Mouse (Mus musculus): Measurements from ENCODE around the gene Olfr374. TPM values are rescaled to one million over a fixed set of nuclear protein-coding genes. Genes with fewer than 3 reads are reported as not detected.

Gene Olfr374
- total and polyA plus RNA-seq, 3 experiments = 0.22 TPM; not detected in 2

- TF ChIP-seq GATA2 (IDR thresholded peaks at IDR 0.05; ENCODE audit: borderline replicate concordance, low read depth, low read length) (no peak), POLR2AphosphoS5 (IDR thresholded peaks at IDR 0.05; ENCODE audit: insufficient replicate concordance, low read depth, low read length) (no peak), TAL1 (conservative IDR thresholded peaks at IDR 0.05; ENCODE audit: low read depth, low read length) (no peak), CTCF (IDR thresholded peaks at IDR 0.05; ENCODE audit: low read depth, low read length) (no peak), GATA1 (IDR thresholded peaks at IDR 0.05; ENCODE audit: borderline replicate concordance, low read length) (no peak)
- Histone ChIP-seq H3K9me3 (replicated peaks) (no peaks in the 10 kb centered on the region), H3K36me3 (replicated peaks) (peaks cover 37% of the 10 kb centered on the region), H3K4me3 (ENCODE audit: low read depth, low read length) (no peak overlapping the region), H3K27me3 (ENCODE audit: insufficient read depth, low read length) (peaks cover 2% of the 10 kb centered on the region; the same call in 1 of the 2 replicates), H3K4me1 (ENCODE audit: insufficient read depth, low read depth, low read length) (no peaks in the 10 kb centered on the region; the same call in 1 of the 2 replicates)
- DNase-seq (ENCODE audit: low spot score) = no peak
- ATAC-seq (ENCODE audit: extremely low read depth, insufficient number of reproducible peaks, low FRiP score, poor library complexity, severe bottlenecking) = no peak
Observed at GRCm38 (mm10) chr8:72149056-72149455, 42.2 kb downstream of the Olfr374 start.

GRCm38 (mm10) chr8:72151418-72152078, 44.7 kb downstream of the Olfr374 start:
- H3K4me1 ChIP-seq (ENCODE audit: insufficient read depth, low read depth, low read length) = peaks cover 8% of the 10 kb centered on the region; the same call in 1 of the 2 replicates
- TF ChIP-seq TAL1 (conservative IDR thresholded peaks at IDR 0.05; ENCODE audit: low read depth, low read length) = no peak
- TF ChIP-seq GATA2 (IDR thresholded peaks at IDR 0.05; ENCODE audit: borderline replicate concordance, low read depth, low read length) = no peak
- TF ChIP-seq GATA1 (IDR thresholded peaks at IDR 0.05; ENCODE audit: borderline replicate concordance, low read length) = no peak
- TF ChIP-seq POLR2AphosphoS5 (IDR thresholded peaks at IDR 0.05; ENCODE audit: insufficient replicate concordance, low read depth, low read length) = no peak
- TF ChIP-seq CTCF (IDR thresholded peaks at IDR 0.05; ENCODE audit: low read depth, low read length) = no peak
- no peak for ATAC-seq (ENCODE audit: extremely low read depth, insufficient number of reproducible peaks, low FRiP score, poor library complexity, severe bottlenecking)
- H3K36me3 ChIP-seq (replicated peaks) = peaks cover 53% of the 10 kb centered on the region
- no peak for DNase-seq (ENCODE audit: low spot score)
- H3K9me3 ChIP-seq (replicated peaks) = no peaks in the 10 kb centered on the region
- H3K4me3 ChIP-seq (ENCODE audit: low read depth, low read length) = no peak overlapping the region
- no peaks in the 10 kb centered on the region for H3K27me3 ChIP-seq (ENCODE audit: insufficient read depth, low read length)

GRCm38 (mm10) chr8:72153382-72153781, 46.5 kb downstream of the Olfr374 start:
- H3K4me1 ChIP-seq (ENCODE audit: insufficient read depth, low read depth, low read length) = peaks cover 18% of the 10 kb centered on the region
- no peak for TF ChIP-seq GATA2 (IDR thresholded peaks at IDR 0.05; ENCODE audit: borderline replicate concordance, low read depth, low read length)
- TF ChIP-seq GATA1 (IDR thresholded peaks at IDR 0.05; ENCODE audit: borderline replicate concordance, low read length) = no peak
- TF ChIP-seq CTCF (IDR thresholded peaks at IDR 0.05; ENCODE audit: low read depth, low read length) = no peak
- TF ChIP-seq POLR2AphosphoS5 (IDR thresholded peaks at IDR 0.05; ENCODE audit: insufficient replicate concordance, low read depth, low read length) = no peak
- TF ChIP-seq TAL1 (conservative IDR thresholded peaks at IDR 0.05; ENCODE audit: low read depth, low read length) = no peak
- H3K27me3 ChIP-seq (ENCODE audit: insufficient read depth, low read length) = no peaks in the 10 kb centered on the region
- no peak overlapping the region for H3K4me3 ChIP-seq (ENCODE audit: low read depth, low read length)
- H3K36me3 ChIP-seq (replicated peaks) = peaks cover 60% of the 10 kb centered on the region
- no peak for DNase-seq (ENCODE audit: low spot score)
- no peaks in the 10 kb centered on the region for H3K9me3 ChIP-seq (replicated peaks)
- no peak for ATAC-seq (ENCODE audit: extremely low read depth, insufficient number of reproducible peaks, low FRiP score, poor library complexity, severe bottlenecking)

- no peak overlapping the region for H3K4me3 ChIP-seq (ENCODE audit: low read depth, low read length)
- TF ChIP-seq TAL1 (conservative IDR thresholded peaks at IDR 0.05; ENCODE audit: low read depth, low read length) = no peak
- TF ChIP-seq POLR2AphosphoS5 (IDR thresholded peaks at IDR 0.05; ENCODE audit: insufficient replicate concordance, low read depth, low read length) = no peak
- no peak for TF ChIP-seq GATA1 (IDR thresholded peaks at IDR 0.05; ENCODE audit: borderline replicate concordance, low read length)
- no peak for TF ChIP-seq CTCF (IDR thresholded peaks at IDR 0.05; ENCODE audit: low read depth, low read length)
- no peak for TF ChIP-seq GATA2 (IDR thresholded peaks at IDR 0.05; ENCODE audit: borderline replicate concordance, low read depth, low read length)
Observed at GRCm38 (mm10) chr8:72158096-72158495, 51.3 kb downstream of the Olfr374 start.

GRCm38 (mm10) chr8:72158726-72159125, 51.9 kb downstream of the Olfr374 start:
- peaks cover 53% of the 10 kb centered on the region for H3K36me3 ChIP-seq (replicated peaks)
- DNase-seq (ENCODE audit: low spot score) (no peak), ATAC-seq (ENCODE audit: extremely low read depth, insufficient number of reproducible peaks, low FRiP score, poor library complexity, severe bottlenecking) (no peak)
- H3K9me3 ChIP-seq (replicated peaks) = no peaks in the 10 kb centered on the region
- no peak for TF ChIP-seq POLR2AphosphoS5 (IDR thresholded peaks at IDR 0.05; ENCODE audit: insufficient replicate concordance, low read depth, low read length)
- TF ChIP-seq CTCF (IDR thresholded peaks at IDR 0.05; ENCODE audit: low read depth, low read length) = no peak
- no peak for TF ChIP-seq GATA2 (IDR thresholded peaks at IDR 0.05; ENCODE audit: borderline replicate concordance, low read depth, low read length)
- TF ChIP-seq TAL1 (conservative IDR thresholded peaks at IDR 0.05; ENCODE audit: low read depth, low read length) = no peak
- TF ChIP-seq GATA1 (IDR thresholded peaks at IDR 0.05; ENCODE audit: borderline replicate concordance, low read length) = no peak
- no peaks in the 10 kb centered on the region for H3K27me3 ChIP-seq (ENCODE audit: insufficient read depth, low read length)
- no peak overlapping the region for H3K4me3 ChIP-seq (ENCODE audit: low read depth, low read length)
- peaks cover 42% of the 10 kb centered on the region for H3K4me1 ChIP-seq (ENCODE audit: insufficient read depth, low read depth, low read length)

More at GRCm38 (mm10) chr8:72158096-72158495, 51.3 kb downstream of the Olfr374 start:
- Histone ChIP-seq H3K36me3 (replicated peaks) (peaks cover 53% of the 10 kb centered on the region), H3K9me3 (replicated peaks) (no peaks in the 10 kb centered on the region), H3K4me1 (ENCODE audit: insufficient read depth, low read depth, low read length) (peaks cover 39% of the 10 kb centered on the region), H3K27me3 (ENCODE audit: insufficient read depth, low read length) (no peaks in the 10 kb centered on the region)
- ATAC-seq (ENCODE audit: extremely low read depth, insufficient number of reproducible peaks, low FRiP score, poor library complexity, severe bottlenecking) (no peak), DNase-seq (ENCODE audit: low spot score) (no peak)

GRCm38 (mm10) chr8:72160007-72160406, 53.2 kb downstream of the Olfr374 start:
- Histone ChIP-seq H3K27me3 (ENCODE audit: insufficient read depth, low read length) (no peaks in the 10 kb centered on the region), H3K36me3 (replicated peaks) (peaks cover 54% of the 10 kb centered on the region), H3K4me1 (ENCODE audit: insufficient read depth, low read depth, low read length) (peaks cover 47% of the 10 kb centered on the region), H3K9me3 (replicated peaks) (no peaks in the 10 kb centered on the region), H3K4me3 (ENCODE audit: low read depth, low read length) (peak overlapping the region; percentile 87)
- DNase-seq (ENCODE audit: low spot score) (no peak), ATAC-seq (ENCODE audit: extremely low read depth, insufficient number of reproducible peaks, low FRiP score, poor library complexity, severe bottlenecking) (no peak)
- TF ChIP-seq CTCF (IDR thresholded peaks at IDR 0.05; ENCODE audit: low read depth, low read length) (no peak), TAL1 (conservative IDR thresholded peaks at IDR 0.05; ENCODE audit: low read depth, low read length) (no peak), POLR2AphosphoS5 (IDR thresholded peaks at IDR 0.05; ENCODE audit: insufficient replicate concordance, low read depth, low read length) (no peak), GATA1 (IDR thresholded peaks at IDR 0.05; ENCODE audit: borderline replicate concordance, low read length) (no peak), GATA2 (IDR thresholded peaks at IDR 0.05; ENCODE audit: borderline replicate concordance, low read depth, low read length) (no peak)

Measured in G1E (cell line).